Mouse (Mus musculus) kidney, adult 18-20 months (tissue): ENCODE results near the gene Tmem158.

ENCODE experiments used
- DNase-seq: peaks from one replicate; pipeline ENCODE4 v3.0.0; 2021

Tmem158 gene

DNA sequence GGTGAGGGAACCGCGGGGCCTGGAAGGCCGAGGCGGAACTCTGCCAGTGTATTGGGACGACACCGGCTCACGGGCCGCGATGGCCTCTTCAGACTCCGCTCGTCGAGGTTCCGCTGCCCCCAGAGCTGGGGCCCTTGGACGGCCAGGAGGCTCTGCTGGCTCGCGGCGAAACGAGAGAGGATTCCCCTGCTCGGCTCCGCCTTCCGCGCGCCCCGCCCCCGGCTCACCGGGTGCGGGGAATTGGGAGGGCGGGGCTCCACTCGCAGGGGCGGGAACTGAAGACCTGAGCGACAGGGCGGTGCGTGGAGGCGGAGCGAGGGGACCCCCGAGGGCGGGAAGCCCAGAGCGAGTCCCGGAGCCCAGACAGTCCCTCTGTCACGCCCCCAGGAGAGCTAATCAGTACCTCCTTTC lies at the start of gene Tmem158:
TSS of gene Tmem158 (minus strand) at position 154 of the 411 bp plus-strand sequence.
- DNase-seq, result peak; percentile 90

DNA sequence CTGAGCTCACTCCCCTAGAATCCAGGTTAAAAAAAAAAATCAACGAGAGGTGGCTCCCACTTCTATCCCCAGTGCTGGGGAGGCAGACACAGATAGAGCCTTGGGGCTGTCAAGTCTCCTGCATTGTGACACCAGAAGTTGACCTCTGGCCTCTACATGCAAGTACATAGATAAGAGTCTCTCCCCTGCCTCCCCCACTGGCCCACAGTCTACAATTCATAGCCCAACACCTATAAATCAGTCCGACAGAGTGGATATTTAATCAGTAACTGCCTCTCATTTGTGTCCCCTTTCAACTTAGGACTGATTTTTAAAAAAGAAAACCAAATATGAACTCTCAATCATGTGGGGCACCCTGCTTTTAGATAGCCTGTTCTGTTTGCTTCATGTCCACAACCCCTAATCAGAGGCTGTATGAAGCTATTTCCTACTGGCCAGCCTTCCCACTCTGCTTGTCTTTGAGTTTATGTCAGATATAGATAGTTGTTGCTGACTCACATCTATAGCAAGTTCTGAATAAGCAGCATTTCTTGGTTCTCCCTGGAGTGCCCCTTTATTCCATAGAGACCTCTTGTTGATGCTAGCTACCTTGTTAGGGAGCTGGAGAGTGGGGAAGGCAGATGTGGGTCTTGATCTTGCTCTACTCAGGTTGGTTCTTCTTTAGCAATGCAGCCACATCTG lies 49.3 kb upstream of the Tmem158 start:
- DNase-seq, result no peak

DNA sequence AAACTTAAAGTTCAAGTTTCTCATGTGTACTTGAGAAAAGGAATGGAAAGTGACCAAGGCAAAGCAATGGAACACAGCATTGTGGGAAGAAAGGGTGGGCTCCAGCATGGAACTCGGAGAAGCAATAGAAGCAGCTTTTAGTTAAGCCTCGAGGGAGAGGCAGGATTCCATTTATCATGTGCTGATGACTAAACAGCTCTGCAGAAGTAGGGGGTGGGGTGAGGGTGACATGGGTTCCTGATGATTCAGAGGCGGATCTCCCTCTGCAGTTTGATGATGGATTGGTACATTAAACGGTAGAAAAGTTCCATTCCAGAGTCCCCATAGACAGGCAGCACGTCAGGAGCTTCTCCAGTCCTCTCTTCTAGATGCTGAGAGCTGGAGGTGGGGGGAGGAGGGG lies 48.5 kb upstream of the Tmem158 start:
- no peak for DNase-seq

DNA sequence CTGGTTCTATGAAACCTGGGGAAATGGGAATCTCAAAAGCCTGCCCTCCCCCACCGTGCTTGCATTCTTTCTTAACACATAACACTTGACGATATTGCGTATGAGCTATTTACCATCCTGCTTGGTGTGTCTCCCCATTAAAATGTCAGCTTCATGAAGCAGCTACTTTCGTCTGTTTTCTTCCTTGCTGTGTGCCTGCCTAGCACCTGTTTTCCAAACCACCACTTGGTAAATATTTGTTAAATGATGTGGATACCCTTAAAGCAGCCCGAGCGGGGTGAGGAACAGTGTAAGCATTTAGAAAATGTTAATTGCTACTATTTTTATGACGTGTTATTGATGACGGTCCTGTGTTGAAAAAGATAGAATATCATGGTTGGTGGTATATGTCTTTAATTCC lies 44.4 kb upstream of the Tmem158 start:
- no peak for DNase-seq

DNA sequence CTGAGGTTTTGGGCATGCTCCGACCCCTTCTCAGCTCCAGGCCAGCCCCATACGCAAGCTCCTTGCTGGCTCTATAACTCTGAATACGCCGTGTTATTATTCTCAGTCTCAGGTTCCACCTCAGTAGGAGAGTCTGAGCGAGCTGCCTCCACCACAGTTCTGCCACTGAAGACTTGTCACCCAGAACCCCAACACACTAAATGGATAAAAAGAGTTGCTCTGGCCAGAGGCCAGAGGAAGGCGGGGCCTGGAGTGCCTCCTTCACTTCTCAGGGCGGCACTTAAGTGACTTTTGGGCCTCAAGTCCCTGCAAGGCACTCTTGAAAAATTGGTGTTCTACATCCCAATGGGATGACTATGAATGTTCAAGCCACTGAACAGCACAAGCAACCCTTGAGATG lies 43.4 kb upstream of the Tmem158 start:
- no peak for DNase-seq

DNA sequence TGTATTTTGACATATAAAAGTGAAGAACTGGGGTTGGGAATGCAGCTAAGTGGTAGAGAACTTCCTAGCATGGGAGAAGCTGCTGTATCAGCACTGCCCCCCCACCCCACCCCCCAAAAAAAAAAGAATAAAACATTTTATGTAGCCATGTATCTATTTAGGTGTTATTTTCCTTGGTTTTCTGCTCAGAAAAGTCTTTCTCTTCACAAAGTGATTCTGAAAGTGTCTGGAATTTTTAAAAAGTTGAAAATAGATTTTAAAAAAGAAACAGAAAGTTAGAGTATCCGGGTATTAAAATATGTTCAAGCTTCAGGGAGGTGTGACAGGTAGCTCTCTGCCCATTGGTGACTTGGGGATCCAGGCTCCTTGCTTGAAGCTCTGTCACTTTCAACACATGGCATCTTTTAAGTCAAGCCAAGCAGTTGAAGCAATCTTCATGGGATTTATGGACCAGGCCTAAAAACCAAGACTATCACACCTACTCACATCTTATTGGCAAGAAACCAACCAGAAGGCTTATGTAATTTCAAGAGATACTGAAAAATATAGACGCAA lies 42.3 kb upstream of the Tmem158 start:
- no peak for DNase-seq

DNA sequence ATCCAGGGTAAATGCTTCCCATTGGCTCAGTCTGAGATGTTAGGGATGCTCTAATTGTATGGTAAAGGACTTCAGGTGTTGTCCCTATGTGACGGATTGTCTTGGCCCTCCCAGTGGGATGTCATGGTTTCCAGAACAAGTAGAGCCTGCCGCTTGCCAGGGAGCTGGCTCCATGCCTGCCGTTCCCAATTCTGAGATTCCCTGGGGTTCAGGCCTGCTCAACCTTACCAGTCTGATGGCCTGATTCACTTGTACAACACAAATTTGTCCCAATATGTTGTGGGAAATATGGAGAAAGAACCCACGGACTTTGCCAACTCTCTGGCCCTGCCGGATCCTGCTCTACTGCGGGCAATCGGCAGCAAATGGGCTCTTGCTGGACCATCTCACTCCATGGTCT lies 37.3 kb upstream of the Tmem158 start:
- no peak for DNase-seq

DNA sequence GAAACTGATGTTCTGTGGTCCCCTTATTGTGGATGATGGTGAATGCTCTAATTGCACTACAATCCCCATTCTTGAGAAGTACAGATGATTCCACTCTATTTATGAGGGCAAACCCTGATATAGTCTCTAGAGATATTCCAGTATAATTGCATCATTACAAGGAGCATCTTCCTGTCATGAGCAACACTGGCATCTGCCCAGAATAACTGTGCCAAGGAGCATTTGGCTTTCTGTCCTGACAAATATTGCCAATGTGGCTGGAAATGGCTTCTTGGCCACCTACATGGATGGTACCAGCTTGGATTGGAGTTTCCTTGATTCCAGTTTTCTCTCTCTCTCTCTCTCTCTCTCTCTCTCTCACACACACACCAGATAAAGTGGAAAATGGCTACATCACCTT lies 35.7 kb upstream of the Tmem158 start:
- no peak for DNase-seq

DNA sequence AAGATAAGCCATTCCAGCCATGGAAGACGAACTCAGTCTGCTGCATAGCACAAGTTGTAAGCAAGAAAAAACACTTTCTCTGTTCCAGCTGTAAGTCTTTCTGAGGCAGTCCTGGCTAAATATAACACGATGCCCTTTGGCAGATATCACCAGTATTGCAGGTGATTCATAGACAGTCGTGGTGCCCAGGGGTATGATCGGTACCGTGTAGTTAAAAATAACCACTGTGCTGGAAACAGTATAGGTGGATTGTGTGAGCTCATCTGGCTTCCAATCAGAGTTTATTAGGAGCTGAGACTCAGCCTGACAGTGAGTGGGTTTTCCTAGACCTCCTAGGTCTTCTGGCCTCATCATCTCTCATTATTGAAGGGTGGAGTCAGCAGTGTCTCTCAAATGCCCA lies 34.0 kb upstream of the Tmem158 start:
- DNase-seq, result no peak

DNA sequence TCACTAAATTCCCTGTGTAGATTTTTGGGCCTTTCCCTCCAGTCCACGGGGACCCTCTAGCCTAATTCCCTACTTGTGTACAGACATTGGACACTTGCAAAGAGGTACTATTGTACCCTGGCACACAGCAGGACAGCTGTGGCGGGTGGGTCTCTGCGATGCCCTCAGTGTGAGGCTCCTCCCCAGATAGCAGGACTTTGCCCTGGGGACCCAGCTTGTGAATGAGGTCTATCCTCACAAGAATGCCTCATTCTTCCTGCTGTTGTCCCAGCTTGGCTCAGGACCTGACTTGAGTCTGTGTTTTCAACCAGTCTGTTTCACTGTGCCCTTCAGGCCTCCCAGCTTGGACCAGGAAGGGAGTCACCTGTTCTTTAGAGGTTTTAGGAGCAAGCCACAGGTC lies 27.8 kb upstream of the Tmem158 start:
- no peak for DNase-seq

DNA sequence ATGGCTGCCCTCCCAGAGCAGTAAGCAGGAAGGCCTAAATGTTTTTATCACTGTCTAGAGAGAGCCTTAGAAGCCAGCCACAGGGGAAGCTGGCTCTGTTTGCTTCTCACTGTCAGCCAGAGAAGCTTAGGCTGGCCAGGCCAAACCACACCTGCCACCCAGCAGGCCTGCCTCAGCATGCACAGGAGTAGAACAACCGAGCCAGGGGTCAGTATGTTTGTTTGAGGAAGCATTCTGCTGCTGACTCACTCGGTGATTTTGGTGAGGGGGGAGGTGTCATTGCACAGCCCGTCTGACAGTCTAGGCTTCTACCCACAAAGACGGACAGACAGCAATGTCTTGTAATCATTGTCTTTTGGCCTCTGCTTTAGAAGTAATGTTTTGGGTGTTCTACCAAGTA lies 25.1 kb upstream of the Tmem158 start:
- no peak for DNase-seq

DNA sequence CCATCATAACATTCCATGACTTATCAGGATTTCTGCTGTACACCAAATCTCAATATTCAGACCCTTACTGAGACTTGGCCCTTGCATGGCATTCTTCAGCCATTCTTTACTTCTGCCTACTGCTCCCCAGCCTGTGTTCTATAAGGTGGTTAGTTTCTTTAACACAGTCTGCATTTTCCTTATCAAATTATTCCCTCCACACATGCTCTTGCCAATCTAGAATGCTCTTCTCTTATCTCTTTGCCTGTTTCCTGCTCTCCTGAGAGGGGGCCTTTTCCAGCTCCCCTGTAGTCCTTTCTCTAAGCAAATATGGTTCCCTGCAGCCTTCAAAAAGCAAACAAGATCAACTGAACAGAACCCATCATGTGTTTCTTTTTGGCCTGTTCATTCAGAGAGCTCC lies 20.2 kb upstream of the Tmem158 start:
- no peak for DNase-seq

DNA sequence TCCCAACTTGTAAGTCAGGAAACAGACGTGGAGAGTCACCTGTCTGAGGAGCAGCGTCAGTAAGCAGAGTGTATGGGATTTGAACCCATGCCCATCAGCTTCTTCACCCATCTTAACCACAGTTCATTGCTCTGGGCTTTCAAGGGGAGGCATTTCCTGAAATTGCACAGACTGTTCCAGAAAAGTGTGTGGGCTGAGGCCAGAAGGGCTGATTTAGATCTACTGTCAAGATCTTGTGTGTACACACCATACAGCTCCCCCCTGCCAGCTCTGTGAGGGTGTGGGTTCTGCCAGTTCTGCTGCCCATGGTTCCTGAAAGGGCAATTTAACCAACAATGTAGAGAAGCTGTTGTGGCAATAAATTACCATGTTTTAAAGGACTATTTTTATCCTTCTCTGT lies 17.4 kb upstream of the Tmem158 start:
- DNase-seq, result no peak

DNA sequence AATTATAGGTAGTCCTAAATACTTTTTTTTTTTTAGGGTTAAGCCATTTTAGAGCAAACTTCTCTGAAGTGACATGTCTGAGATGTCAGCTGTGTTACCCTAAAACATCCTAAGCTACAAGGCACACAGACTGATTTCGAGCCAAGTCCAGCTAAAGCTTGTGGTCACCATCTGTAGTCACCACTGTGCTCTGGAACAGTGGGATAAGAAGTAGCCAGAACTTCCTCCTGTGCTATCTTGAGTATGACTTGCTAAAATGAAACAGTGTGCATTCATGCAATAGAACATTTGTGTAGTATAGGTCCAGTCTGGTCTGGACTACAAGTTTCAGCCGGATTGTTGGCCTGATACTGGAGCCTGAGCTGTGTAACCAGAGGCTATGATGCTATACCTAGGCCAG lies 14.8 kb upstream of the Tmem158 start:
- DNase-seq, result no peak

DNA sequence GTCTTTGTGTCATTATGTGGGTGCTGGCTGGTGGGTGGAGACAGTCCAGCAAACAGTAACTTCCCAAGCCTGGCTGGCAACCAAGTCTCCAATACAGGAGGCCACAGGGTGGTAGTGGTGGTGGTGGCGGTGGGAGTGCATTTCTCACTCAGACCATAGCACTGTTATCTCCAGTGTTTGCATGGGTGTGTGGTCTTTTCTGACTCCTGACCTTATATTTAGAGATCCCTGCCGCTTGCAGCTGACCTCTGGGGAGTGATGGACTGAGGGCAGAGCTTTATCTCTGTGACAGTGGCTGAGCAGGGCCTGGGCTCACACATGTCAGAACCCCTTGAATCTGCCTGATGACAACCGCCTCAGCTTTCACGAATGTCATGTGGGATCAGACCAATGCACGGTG lies 14.1 kb upstream of the Tmem158 start:
- DNase-seq, result no peak

DNA sequence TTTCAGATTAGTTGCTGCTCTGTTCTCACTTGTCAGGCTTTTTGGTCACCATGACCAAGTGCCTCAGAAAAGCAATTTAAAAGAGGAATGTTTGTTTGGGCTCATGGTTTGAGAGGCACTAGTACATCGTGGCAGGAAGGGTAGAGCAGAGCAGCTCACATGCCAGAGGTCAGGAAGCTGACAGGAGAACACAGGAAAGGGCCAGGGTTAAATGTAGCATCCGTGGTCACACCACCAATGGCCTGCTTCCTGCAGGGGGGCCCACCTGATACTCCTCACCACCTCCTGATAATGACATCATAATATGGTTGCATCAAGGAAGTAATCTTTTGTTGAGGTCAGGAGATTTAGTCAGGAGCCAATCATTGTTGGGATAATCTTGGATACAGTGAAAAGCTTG lies 13.3 kb upstream of the Tmem158 start:
- no peak for DNase-seq

DNA sequence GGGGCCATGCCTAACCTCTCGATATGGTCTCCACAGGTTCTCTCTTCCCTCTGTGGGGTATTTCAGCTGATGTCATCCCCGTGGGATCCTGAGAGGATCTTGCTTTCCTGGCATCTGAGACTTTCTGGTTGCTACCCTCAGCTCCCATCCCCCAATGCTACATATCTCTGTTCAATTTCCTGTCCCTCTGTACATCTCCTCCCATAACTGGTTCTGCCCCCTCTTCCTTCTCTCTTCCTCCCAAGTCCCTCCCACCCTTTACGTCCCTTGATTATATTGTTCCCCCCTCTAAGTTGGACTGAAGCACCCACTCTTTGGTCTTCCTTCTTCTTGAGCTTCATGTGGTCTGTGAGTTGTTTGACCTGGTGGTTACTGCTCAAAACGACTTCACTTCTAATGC lies 11.0 kb upstream of the Tmem158 start:
- DNase-seq, result no peak

DNA sequence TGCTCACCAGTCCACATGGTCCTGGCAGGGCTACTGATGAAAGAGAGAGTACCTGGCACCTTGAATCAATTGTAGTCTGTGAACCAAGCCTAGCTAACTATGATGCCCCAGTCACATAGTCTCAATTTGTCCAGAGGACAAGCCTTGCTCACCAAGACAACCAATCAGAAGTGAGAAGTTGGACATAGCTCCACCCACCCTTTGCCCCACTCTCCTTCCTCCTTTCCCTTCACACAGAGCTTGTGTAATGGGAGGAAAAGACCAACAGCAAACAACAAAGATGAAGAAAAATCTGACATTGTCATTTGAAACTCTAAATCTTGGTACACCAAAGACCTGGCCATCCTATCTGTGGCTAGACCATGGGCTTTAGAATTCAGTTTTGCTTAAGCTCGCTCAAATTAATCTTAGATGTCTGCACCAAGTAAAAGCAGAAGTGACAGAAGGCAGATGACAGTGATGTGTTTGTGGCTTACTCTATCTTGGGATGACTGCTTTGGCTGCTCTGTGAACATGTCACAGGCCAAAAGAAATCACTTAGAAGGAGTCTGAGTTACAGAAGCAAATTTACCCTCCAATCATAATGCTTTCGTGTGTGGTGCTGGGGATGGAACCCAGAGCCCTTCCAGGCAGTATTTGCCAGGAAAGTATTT lies 9.5 kb upstream of the Tmem158 start:
- DNase-seq, result no peak

DNA sequence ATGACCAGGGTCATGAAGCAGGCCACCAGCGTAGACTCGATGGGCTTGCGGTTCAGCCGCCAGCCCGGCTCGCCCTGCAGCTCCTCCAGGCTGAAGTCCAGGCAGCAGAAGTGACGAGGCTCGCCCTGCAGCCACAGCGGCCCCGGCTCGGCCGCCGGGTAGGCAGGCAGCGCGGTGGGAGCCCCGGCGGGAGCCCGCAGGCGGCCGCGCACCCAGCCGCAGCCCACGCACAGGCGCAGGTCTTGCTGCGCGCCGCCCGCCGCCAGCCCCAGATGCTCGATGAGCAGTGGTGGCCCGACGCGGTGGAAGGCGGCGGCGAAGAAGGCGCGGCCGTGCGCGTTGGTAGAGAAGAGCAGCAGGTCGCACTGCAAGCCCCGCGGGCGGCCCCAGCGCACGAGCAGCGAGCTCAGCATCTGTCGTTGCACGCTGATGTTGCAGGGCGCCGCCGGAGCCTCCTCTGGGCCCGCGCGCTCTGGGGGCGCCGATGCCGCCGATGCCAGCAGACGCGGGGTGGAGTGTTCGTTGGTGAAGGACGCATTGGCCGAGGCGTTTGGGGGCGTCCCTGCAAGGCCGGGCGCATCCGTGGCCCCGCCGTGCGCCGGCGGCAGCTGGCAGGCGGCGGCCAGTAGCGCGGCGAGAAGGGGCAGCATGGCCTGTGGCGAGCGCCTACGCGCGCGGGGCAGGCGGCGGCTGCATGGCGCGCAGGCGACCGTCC lies 511 bp downstream of the Tmem158 start:
- no peak for DNase-seq

DNA sequence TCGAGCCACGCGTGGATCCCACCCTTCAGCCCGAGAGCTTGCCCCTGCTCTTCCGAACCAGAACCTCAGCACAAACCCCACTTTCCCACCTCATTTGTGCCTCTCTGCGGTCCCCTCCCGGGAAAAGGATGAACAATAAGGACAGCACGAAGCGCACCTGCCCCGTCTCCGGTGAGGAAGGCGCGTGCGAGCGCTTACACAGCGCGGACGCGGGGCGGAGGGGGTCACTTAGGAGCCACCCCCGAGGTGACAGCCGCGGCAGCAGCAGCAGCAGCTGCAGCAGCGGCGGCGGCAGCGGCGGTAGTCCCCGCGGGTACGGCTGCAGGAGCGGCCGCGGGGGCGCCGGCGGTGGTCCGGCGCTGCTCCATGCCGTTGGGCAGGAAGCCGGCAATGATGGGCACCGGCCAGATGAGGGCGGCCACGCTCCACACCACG lies 1.1 kb downstream of the Tmem158 start:
- peak; percentile 85 for DNase-seq

DNA sequence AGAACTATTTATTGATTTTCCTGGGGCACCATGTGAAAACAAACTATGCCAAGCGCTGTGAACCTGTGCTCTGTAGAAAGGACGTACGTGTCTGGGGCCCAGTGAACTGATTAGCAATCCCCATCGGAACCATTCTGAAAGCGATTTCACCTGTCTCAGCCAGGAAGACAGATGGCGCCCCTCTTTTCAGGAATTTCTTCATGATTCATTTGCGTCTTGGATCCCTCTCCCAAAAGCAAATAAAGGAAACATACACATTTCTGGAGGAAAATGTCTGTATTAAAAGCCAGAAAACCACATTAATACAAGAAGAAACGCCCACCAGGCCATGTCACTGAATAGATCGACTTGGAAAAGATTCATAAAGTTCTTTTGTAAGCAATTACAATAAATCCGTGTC lies 1.8 kb downstream of the Tmem158 start:
- DNase-seq, result no peak

DNA sequence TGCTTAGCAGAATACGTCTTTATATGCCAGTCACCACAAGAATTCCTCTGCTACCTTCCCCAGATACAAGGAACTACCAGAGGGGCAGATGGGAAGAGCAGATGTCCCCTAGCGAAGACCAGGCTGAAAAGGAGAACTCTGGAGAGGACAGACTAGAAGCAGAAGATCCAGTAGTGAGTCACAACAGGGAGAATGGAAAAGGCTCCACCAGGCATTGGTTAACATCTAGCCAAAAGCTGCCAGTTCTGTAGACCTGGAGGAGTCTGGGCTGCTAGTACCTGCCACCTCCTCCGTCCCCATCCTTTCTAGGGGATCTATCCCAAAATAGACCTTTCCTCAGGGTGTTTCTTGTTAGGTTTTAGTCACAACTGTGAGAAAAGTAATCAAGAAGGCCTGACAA lies 4.8 kb downstream of the Tmem158 start:
- DNase-seq, result no peak

DNA sequence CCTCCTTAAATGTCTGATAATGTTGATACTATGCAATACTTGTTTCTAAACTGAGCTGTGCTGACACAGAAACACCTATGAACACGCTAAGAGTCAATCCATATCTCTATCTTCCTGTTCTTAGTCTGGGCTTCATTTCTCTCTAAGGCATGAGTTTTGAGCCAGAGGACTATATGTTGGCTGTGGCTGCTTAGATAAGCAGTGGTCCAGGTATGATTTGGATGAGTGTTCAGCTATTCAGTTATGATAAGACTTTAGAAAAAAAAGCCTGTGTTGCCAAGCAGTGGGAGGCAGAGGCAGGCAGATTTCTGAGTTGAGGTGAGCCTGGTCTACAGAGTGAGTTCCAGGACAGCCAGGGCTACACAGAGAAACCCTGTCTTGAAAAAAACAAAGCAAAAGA lies 12.6 kb downstream of the Tmem158 start:
- DNase-seq, result no peak

DNA sequence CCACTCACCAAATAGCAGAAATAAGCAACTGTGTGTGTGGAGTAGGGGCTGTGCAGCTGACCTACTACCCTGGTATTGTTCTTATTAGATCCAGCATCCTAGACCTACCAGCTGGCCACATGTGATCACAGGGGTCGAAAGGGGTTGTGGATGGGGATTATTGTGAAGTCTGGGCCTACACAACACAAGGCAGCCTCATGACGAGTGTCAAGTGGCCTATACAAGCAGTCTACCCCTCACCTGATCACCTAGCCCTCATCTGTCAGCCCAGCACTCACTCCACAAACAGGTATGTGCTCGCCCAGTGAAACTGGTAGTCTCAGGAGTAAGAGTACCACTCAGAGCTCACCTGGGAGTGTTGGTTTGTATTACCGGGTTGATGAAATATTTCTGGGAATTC lies 15.4 kb downstream of the Tmem158 start:
- DNase-seq, result no peak
